Mouse (Mus musculus) telencephalon, adult 2 months (tissue): Measurements from ENCODE around the gene Stxbp6.

Experiments used
- DNase-seq: peaks from one replicate; pipeline ENCODE4 v3.0.0-alpha.2; 2011; ENCODE audit warnings: low read depth, low spot score

Stxbp6 gene

DNA sequence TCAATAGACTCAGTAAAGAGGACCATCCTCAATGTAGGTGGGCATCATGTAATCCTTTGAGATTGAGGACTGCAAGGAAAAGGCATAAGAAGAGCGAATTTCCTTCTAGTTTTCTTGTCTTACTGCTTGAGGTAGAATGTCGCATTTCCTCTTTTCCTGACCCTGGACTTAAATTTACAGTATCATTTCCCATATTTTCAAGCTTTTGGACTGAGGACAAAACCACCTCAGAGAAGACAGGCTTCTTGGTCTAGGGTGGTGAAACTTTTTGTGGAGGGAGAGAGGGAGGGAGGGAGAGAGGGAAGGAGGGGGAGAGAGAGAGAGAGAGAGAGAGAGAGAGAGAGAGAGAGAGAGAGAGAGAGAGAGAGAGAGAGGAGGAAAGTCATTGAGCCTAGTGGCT lies 155.6 kb downstream of the Stxbp6 start:
- no peak for DNase-seq

DNA sequence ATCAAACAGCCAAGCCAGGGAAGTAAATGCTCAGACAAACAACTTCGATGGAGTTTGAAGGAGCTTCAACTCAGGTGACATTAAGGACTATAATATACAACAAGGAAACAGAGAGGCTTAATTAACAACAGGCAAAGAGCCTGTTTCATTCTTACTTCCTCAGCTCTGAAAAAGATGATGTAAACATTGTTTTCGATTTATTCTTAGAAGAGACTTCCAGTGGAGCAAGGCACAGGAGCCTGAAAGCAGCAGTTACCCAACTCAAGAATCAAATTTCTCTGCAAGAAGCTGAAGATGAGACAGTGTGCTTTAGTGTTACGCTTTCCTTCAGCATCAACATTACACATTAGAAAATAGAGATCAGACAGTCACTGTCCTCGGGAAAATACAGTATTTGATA lies 160.7 kb downstream of the Stxbp6 start:
- no peak for DNase-seq

DNA sequence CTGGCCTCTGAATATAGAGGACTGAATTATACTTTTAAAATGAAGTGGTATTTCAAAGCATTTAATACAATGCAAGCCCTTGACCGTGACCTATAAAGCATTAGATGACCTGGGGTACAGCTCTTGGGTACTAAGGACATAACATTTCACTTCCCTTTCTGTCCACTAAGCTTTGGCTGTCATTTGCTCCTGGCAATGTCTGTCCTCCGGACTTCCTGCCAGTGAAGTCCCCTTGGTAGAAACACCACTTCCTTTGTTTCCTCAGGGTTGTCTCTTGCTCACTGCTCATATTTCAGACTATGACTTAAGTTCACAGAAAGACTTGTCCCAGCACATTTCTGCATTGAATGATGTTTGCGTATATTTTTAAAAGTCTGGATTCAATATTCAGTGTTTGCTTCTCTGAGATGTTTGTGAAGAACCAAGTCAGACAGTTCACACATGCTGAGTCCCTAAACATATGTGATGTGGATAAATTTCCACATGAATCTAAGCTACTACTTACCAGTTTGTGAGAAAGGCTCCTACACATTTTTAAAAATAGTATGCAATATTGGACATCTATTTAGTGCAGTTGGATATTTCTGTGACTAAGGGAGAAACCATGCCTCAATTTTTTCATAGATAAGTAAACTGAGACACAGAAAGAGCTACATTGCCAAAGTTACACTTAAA lies 166.3 kb downstream of the Stxbp6 start:
- no peak for DNase-seq

DNA sequence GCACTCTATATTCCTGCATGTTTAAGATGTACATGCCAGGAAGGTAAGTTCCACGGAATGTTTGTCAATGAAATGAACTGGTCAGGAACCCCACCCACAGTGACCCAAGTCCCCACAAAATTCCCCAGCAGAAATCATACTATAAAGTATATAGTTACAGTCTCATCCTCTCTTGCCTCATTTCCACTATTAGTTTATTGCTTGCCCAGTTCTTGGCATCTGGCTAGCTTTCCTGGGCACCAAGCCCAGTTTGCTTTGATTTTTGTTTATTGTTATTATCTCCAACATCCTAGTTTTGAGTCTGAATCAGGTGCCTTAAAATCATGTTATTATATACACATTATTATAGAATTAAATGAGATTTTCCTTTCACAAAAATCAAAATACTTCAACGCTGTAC lies 168.5 kb downstream of the Stxbp6 start:
- no peak for DNase-seq

DNA sequence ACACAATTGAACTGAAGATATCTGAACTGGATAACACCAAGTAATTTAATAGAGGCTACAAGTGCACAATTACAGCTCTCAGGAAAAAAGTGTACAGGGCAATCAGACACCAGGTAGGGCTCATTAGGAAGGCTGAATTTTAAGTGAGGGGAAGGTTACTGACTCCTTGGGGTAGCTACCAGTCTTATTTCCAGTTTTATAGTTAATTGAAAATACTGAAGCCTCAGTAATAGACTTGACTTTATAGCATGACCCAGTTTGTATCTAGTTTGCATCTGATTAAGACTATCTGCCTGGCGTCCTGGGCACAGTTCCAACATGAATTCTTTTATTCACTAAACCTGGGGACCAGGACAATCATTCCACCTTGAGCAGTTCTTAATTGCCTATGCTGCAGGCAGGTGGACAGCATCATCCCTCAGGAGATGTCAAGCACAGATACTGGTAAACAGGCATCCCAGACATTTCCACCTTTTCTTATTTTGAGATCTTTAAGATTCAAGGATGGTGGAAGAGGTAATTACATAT lies 171.2 kb downstream of the Stxbp6 start:
- DNase-seq, result no peak

DNA sequence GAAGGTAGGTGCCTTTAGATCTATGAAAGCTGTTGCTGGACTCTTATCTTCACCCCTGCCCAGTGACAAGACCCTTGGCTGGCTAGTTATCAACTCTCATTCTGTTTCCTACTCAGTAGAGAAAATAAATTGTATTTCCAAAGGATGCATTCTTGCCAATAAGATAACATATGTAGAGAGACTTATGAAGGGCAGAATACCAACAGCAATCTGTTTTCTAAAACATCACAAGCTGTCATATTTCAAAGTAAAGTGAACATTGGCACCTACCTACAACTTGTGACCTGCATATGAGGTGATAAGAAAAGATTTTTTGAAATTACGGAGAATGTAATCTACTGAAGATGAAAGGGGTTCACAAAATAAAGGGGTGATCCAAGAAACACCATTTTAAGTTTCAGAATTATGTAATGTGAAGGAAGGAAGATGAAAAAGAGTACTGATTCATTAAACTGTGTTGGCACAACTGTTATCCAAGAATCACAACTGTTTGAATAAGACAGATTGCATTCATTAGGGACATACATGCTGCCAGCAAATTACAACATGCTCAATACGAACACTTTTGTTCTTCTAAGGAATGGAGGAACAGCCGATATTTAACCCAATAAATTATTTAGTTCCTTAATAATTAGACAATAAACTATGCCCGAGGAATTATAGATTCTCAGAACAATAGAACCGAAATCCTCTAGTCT lies 175.2 kb downstream of the Stxbp6 start:
- no peak for DNase-seq

DNA sequence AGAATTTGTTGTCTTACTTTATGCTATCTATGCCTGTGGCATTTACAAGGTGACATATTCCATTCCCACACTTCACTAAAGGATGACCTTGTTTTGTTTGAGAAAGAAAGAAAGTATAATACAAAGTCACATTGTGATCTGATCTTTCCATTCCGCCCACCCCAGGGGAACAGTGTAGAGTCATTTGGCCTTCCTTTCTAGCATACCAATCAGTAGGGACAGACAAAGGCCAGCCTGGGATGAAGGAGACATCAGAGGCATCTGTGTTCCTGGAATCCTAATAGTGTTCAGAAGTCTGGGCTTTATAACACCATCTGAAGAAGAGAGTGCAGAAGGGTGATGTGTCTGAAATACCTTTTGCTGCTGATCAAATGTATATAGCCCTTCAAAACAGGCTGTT lies 178.0 kb downstream of the Stxbp6 start:
- DNase-seq, result no peak

DNA sequence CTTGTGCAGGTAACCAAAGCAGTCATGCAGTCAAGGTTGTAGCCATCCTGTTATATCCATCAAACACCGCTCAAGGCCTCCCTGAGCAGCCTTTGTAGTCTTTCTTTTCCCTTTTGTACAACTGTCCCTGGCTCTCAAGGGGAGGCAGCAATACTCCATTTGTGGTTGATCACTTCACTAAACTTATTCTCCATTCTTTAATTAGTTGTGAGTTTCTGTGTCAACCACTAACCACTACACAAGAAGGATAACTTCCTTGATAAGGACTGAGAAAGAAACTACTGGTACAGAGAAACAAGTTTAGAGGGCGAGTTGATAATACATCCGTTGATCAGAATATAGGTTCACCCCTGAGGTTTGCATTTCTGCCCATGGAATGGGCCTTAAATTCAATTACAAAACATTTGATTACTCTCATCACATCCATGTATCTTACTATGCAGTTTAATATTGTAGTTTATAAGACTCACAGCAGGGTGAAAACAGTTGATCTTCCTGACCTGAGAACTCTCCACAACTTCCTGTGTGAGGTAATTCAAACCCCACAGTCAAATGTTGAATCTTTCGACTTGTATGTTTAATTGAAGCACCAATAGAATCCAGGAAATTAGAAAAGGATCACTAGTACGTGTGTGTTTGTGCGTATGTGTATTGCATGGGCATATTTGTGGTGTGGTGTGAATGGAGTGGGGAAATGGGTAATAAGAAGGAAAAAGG lies 184.7 kb downstream of the Stxbp6 start:
- DNase-seq, result no peak

DNA sequence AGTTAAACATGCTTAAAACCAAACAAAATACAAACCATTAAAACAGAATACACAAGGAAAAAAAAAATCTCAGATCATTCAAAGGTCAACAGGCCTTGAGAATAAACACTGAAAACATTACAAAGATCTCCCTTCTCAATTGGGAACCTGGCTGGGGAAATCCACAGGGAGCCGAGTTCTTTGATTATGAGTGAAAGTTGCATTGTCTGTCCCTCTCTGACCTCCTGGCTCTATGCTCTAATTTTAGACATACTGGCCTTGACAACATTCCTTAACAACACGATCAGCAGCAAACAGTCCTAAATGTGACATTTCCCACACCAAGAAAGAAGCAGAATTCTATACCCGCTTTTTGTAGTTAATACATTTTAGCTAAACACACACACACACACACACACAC lies 187.7 kb downstream of the Stxbp6 start:
- no peak for DNase-seq

DNA sequence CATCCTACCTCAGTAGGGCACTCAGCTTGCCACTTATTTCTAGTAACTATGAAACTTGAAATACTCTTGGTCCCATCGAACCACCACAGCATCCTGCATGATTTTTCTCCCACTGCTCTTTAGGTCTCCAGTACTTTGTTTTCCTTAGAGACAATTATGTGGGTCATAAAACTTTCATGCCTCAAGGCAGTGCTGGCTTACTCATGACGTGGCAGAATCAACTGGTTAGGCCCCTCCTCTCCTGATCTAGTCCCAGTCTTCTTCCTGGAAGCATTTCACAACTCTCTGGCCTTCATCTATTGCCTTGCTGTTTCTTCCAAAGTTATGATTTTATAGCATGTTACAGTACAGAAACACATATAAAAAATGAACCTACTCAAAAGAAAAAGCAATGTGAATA lies 201.8 kb downstream of the Stxbp6 start:
- no peak for DNase-seq

DNA sequence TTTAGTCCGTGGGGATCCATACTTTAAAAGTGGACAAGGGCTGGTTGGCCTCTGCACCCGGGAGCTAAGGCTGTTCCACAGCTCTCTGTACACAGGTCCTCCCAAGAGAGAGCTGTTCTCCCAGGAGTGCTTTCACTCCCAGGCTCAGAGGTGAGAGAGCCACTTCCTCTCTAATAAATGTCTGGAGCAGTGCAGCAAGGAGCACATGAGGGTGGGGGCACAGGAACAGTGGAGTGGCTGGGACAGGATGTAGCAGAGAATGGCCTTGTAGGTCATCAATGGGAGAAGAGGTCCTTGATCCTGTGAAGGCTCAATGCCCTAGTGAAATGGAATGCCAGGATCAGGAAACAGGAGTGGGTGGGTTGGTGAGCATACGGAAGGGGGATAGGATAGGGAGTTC lies 209.1 kb downstream of the Stxbp6 start:
- DNase-seq, result no peak

DNA sequence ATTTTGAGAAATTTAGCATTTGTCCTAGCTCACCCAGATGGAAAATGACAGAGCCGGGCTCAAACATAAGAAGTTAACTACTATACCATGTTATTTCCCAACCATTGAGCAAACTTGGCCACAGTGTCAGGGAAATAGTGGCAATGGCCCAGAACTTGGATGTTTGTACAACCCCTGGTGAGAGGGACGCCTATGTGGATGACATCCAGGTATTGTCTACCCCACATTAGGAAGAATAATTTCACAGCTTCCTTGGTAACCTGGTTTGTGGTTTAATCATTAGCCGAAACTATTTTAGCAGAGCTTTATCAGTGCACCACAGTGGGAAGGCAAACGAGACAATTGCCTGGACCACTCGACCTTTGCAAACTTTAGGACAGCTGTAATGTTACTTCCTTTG lies 215.1 kb downstream of the Stxbp6 start:
- no peak for DNase-seq

DNA sequence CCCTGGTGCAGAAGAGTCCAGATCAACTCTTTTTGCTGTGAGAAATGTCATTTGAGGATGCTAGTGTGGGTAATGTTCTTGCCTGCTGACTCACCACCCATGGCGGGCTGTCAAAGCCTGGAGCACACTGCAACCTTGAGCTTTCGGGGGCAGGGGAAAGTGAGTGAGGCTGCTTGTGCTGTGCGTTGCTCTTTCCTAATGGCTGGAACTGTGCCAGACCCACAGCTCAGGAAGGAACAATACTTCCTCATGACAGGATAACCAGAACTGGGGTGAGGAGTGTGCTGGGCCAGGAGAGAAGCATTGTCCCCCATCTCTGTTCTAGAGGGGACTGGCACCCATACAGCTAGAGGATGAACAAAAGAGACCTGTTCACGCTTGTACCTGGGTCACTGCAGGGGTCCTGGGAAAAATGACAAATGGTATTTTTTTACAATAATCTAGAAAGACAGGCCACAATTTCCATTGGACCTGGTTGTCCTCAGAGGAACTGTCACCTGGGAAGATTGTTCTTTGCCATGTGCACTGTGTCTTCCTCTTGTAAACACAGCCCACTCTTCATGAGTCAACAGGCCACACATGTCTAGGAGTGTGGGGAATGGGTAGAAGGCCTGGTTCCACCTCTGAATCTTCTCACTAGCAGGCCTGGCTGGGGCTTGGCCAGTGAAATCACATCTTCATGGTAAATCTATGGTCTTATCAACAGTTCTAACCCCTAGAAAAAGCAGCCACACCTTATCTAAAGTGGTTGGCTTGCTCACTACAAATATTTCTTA lies 216.2 kb downstream of the Stxbp6 start:
- peak; percentile 57 for DNase-seq

DNA sequence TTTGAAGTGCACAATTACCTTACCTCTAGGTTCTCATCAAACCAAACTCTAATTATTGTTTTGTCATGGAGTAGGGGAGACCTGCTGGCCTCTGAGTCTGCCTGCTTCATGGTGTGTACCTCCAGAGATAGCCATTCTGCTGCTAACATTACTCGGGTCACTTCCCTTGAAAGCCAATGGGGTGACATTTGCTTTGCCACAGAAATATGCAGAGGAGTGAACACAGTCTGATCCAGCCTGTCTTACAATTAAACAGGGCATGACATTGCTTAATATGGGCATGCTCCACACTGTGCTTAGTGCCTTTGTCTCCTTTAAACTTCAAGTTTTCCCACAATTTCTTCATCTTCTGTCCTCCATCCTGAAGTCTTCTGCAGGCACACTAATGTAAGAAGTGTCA lies 222.5 kb downstream of the Stxbp6 start:
- no peak for DNase-seq

DNA sequence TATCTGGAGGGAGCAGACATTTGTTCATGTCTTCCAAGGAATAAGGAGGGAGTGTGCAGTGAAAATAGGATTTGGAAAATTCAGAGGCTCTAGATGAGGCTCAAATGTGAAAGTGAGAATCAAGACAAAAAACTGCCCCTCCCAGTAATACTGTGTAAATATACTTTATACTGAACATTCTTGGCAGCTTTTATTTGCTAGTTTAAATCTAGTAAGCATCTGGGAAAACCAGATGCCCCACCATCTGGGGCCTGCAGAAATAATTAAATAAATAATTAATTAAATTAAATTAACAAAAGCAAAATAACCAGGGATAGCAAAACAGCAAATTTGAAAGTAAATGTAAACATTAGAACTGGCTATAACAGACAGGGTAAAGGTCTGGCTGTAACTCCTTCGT lies 224.0 kb downstream of the Stxbp6 start:
- no peak for DNase-seq

DNA sequence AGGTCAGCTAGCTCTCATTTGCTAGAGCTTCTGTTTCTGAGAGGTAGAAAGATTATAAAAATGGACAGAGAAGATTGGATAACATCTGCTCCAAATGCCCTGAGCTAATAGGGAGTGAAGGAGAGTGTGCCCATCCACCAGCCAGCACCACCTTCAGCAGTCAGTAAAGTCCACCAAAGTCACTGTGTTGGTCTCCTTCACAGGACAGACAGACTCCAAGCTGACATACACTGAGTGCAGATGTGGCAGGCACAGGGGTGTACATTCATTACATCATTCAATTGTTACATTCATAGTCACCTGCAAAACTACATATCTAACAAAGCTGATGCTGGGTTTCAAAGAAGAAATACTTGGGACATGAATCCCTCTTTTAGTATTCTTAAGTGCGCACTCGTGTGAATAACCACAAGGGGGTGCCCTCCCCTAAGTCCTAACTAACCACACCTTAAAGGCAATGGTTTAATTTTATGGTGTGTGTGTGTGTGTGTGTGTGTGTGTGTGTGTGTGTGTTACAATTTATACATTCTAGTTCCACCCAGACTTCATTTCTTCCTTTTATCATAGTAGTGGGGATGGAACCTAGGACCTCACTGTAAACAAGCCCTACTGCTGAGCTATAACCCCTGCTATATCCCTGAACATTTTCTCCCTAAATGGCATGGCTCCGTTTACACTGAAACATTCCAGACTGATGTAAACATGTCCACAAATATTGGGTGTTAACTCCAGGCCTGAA lies 225.9 kb downstream of the Stxbp6 start:
- no peak for DNase-seq

DNA sequence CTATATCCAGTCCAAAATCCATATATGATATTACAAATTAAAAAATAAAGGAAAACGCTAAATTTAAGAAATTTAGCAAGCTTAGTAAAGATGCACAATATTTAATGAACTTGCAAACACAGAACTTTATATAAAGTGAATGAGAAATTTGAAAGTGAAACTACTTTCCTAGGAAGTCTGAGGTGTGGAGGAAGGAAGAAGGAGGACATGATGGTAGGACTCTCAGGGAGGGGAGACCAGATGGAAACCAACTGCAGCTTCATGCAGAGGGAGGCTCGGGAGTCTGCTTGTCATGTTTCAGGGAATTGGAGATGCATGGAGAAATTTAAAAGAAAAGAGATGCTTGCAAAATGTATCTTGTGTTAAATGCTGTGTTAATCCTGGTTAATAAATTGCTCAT lies 233.9 kb downstream of the Stxbp6 start:
- DNase-seq, result no peak

DNA sequence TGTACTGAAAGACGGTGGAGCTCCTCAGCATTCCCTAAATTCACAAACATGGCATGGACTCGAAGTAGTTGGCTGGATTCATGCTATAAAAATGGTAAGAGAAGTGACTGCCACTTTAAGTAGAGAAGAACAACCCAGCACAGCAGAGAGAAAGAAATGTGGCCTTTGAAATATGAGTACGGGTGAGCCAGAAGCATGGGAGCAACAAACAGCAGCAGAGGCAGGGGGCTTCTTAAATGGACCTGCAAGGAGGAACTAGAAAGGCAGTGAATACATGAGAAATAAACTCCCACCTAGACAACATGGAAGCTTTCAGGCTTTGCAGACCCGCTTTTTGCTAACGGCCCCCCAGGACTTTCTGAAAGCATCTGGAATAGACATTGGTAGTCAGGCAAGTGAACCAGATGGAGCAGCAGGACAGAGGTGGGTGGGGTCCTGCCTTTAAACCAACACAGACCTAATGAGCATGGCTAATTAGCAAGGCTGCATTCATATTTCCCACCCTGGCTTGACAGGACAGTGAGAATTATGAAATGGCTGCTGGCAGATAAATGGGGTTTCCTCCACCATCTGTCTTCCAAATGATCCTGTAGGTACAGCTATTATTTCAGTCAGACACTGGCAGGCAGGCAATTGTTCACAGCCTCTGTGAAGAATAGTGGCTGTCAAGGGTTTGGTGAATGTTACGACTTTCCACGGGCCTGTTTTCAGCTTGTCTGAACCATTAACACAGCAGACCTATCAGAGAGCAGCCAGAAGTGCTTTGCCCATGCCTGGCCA lies 234.7 kb downstream of the Stxbp6 start:
- no peak for DNase-seq

DNA sequence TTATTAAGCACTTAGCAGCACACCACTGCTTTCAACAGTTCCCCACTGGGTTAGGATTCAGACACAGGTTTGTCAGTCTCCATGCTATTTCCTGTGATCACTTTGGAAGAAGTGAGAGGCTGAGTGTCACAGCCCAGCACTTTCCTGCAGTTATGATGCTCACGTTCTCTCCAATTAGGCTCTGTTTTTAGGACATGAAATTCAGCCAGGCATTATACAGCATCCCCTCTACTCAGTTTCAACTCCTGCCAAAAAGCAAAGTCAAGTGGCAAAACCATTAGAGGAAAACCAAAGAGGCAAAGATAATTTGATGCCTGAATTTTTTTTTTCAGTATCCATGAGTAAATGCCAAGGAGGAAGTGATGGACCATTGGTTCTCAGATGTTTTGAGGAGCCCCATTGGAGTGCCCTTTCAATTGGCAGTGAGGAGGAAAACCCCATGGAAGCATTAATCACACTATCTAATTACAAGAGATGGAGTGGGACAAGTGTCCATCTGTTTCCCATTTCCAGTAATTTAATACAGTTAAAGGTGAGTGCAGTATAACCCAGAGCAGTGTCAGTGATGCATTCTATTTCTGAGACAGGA lies 238.5 kb downstream of the Stxbp6 start:
- no peak for DNase-seq

DNA sequence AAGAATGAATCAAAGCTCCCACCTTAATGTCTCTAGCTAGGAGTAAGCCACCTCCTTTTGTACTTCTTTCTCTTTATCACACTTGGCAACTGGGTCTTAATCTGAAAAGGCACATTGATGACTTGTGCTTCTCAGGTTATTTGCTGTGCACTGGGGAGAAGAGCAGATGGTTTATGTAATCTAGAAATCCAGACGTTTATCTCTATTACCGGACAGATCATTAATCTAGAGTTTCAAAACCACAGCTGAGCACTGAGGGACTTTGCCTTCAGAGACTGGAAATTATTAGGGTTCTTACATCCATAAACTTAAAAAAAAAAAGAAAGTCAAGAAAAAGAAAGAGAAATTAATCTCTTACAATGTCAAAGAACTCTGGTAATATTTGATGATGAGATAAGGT lies 262.6 kb downstream of the Stxbp6 start:
- no peak for DNase-seq
